Mouse (Mus musculus): ENCODE results near the gene Tcam1. TPM values are rescaled to one million over a fixed set of nuclear protein-coding genes. Genes with fewer than 3 reads are reported as not detected.

Gene Tcam1
- total RNA-seq, 2 experiments from 2014 or later: 0.12 to 0.29 TPM

- DNase-seq (ENCODE audit: low spot score in 2 of 2): no peak
These were observed 41.3 kb downstream of the Tcam1 start for GRCm38 (mm10) chr11:106317801-106318200.

- DNase-seq (ENCODE audit: low spot score in 2 of 2): no peak
These were observed 42.2 kb downstream of the Tcam1 start for GRCm38 (mm10) chr11:106318406-106319366.

DNA sequence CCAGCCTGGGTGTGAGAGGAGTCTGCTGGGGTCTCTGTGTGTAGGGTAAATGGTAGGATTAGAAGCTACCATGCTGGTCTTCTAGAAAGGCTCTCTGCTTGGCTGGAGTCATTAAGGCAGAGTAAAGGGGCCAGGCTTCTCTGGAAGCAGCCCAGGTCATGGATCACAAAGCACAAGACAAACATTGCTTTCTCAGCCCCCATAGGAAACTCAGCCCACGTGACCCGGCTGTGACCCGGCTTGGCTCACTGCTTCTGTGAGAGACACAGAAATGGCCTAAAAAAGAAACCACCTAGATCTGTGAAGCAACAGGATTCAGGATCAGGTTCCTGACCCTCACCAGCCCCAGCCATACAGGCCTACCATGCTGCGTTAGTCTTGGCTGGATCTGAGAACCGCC, 48.4 kb downstream of the Tcam1 start:
- DNase-seq (ENCODE audit: low spot score in 2 of 2): no peak

DNA sequence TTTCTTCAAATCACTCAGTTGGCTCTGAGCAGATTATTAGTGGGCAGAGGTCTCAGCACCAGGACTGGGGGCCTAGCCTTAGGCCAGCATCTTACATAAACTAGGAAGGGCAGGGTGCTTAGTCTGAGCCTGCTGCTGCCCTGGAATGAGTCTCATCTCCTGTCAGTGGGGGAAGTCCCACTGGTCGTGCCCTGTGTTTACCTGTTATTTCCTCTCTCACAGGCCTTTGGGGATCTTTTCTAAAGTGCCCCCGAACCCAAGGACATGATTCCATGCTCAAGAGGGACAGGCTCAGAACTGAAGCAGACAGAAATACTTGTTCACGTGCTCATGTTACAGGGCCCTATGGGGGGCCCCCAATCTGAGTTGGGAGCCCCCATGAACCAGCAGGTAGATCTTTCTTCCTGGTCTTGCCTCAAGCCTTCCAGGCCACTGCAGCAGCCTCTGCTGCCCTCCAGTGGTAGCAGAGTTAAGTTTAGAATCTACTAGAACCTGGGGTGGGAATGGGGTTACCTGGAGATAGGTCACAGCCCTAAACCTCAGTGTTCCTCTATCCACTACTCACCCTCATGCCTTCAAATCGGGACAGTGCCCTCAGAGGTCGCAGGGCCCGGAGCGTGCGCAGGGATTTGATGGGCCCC, 49.2 kb downstream of the Tcam1 start:
- peak in 1 of 2 experiments; percentile 57 for DNase-seq (ENCODE audit: low spot score in 2 of 2)

- no peak for DNase-seq (ENCODE audit: low spot score in 2 of 2)
These were observed 50.0 kb downstream of the Tcam1 start for GRCm38 (mm10) chr11:106326475-106326874.

DNA sequence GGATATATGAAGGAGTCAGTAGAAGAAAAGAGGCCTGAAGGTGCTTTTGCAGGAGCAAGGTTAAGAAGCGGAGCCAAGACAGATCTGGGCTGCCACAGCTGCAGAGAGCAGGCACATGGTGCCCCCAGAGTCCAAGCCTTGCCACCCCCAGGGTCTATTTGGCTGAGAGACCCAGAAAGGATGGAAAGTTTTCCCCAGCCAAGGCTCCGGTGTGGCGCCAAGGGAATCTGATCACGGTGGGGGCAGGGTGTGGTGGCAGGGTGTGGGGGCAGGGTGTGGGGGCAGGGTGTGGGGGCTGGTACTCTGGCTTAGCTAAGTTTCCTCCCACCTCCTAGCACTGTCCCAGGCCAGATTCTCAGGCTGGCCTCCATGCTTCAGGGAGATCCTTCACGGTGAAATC, 52.0 kb downstream of the Tcam1 start:
- DNase-seq (ENCODE audit: low spot score in 2 of 2): no peak

DNA sequence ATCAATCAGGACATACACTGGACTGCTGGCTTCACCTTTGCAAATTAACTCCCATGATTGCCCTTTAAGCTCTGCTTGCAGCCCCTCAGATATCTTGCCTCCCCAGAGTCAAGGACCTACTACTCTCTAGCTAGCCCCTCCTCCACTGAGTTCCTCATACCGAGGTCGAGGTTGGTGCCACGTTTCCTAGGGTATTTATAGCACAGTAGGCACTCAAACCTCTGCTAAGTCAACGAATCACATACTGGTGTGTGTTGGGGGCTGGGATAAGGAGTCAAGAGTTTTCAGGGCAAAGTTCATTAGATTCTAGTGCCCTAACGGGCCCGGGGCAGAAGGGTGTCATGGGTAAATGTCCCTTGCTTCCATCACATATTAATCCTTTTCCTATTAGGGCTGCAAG, 52.7 kb downstream of the Tcam1 start:
- DNase-seq (ENCODE audit: low spot score in 2 of 2): no peak

DNA sequence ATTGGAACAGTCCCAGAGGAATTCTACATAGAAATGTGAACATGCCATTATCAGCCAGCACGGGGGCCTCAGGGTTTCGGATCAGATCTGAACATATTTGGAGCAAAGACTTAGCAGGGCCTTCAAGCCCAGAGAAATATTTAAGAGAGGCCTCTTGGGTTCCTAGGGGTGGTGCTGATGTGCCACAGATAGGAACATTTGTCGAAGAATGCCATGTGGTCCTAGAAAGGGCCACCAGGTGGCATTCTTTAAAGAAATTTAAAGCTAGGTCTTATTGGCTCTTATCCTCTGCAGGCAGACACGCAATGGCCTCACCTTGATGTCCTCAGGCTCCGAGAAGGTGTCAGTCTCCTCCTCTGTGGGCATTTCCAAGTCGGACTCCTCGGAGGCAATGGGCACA, 53.2 kb downstream of the Tcam1 start:
- no peak for DNase-seq (ENCODE audit: low spot score in 2 of 2)

- no peak for DNase-seq (ENCODE audit: low spot score in 2 of 2)
These were observed 56.0 kb downstream of the Tcam1 start for GRCm38 (mm10) chr11:106332458-106332857.

DNA sequence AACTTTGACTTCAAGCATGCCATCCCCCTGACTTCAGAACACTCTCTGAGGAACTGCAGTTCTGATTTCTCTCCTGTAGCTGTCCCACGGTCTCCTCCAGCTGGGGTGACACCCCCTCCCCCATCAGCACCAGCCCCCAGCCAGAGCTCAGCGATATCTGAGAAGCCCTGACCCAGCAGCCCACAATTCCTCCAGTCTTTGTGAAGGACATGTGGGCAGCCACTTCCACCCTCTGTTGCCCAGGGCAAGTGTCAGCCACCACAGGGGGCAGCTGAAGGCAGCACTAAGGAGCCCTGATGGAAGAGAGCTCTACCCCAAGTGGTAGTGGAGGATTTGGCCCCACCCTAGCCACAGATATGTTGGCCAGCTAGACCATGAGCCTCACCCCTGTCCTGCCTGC, 57.6 kb downstream of the Tcam1 start:
- DNase-seq (ENCODE audit: low spot score in 2 of 2): no peak

DNA sequence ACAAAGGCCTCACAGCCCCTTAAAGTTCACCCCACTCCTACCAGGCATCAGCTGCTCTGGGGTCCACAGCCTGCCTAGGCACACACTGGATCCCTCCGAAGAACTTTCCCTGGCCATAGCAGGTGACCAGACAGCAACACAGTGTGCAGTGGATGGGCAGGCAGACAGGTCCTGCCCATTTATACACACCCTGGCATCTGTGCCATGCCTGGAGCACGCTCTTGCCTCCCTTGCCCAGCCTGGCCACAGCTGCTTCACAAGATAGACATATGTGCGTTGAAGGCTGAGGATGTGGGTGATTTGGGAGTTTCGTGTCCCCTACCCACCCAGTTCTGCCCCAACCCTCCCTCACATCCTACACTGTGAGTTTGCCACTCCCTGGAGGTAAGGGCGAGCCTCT, 61.6 kb downstream of the Tcam1 start:
- DNase-seq (ENCODE audit: low spot score in 2 of 2): no peak

Other genes starting within 250 kb of the Tcam1 start
- 10 to 100 TPM; 60.3 to 60.5 TPM for gene Dcaf7, start 239.8 kb upstream of the Tcam1 start, total RNA-seq (2021)
- gene Taco1, start 210.6 kb upstream of the Tcam1 start, total RNA-seq (2021): 10 to 100 TPM; 19.6 to 19.8 TPM
- 10 to 100 TPM; 45.9 to 47.1 TPM for gene Map3k3, start 192.1 kb upstream of the Tcam1 start, total RNA-seq (2021)
- gene Gm10840, start 115.8 kb upstream of the Tcam1 start, total RNA-seq (2021): not detected
- 10 to 100 TPM; 35.8 to 40.7 TPM for gene Limd2, start 115.8 kb upstream of the Tcam1 start, total RNA-seq (2021)
- gene Strada, start 74.5 kb upstream of the Tcam1 start, total RNA-seq (2021): 10 to 100 TPM; 26.4 to 32.3 TPM
- 10 to 100 TPM; 72.7 to 74.6 TPM for gene Ccdc47, start 60.3 kb upstream of the Tcam1 start, total RNA-seq (2021)
- gene Ddx42, start 59.7 kb upstream of the Tcam1 start, total RNA-seq (2021): 10 to 100 TPM; 46.1 to 47.3 TPM
- gene Ftsj3, start 20.6 kb upstream of the Tcam1 start, total RNA-seq (2021): 10 to 100 TPM; 32.6 to 34.6 TPM
- gene Psmc5, start 20.5 kb upstream of the Tcam1 start, total RNA-seq (2021): 100 to 1,000 TPM; 123 to 146 TPM
- 10 to 100 TPM; 36.6 to 38.1 TPM for gene Smarcd2, start 3.7 kb upstream of the Tcam1 start, total RNA-seq (2021)
- gene Gh, start 25.2 kb downstream of the Tcam1 start, total RNA-seq (2021): not detected
- 1 to 10 TPM; 1.3 to 1.5 TPM for gene Cd79b, start 38.1 kb downstream of the Tcam1 start, total RNA-seq (2021)
- 10 to 100 TPM; 81.7 to 86.7 TPM for gene Scn4a, start 76.6 kb downstream of the Tcam1 start, total RNA-seq (2021)
- gene Prr29, start 88.8 kb downstream of the Tcam1 start, total RNA-seq (2021): 10 to 100 TPM; 13.6 to 18.1 TPM
- 10 to 100 TPM; 18.7 to 19.9 TPM for gene Icam2, start 111.4 kb downstream of the Tcam1 start, total RNA-seq (2021)
- gene Ern1, start 211.2 kb downstream of the Tcam1 start, total RNA-seq (2021): 10 to 100 TPM in 1 of 2 experiments, 1 to 10 TPM in 1; 7.1 to 10.3 TPM